ENCODE assay signal across 9 mouse cellular contexts in genomic region chrX:158921424-158921823, GRCm38 (mm10).
A peak's percentile ranks its signal among the peaks of the same experiment; 100 is the strongest.
DNase-seq lines count a peak whose midpoint lies in the region; ATAC-seq and TF ChIP-seq lines count a peak whose summit lies in the region.
"Had no signal": no experiment of that assay in that cellular context is flagged by ENCODE, and none has a peak within 500 bp of the region (broad histone marks: within the 10 kb centered on the region; RNA-seq: fewer than 3 reads in every experiment).

No protein-coding gene starts in this region.

- ATAC-seq in cerebellum, adult (ENCODE audit: insufficient number of reproducible peaks, low FRiP score, low TSS enrichment), result no peak
- ATAC-seq in lung, embryonic 14.5 days (ENCODE audit: insufficient read depth), result no peak
- ATAC-seq in embryonic facial prominence, embryonic 15.5 days (ENCODE audit: insufficient number of reproducible peaks, low FRiP score, low TSS enrichment, low read depth), result no peak
- ATAC-seq in heart, embryonic 12.5 days (ENCODE audit: insufficient number of reproducible peaks, low FRiP score), result no peak

- H3K9ac ChIP-seq in lung, embryonic 14.5 days, result no peak overlapping the region
- no peak overlapping the region for H3K9ac ChIP-seq in embryonic facial prominence, embryonic 15.5 days
- no peak overlapping the region for H3K9ac ChIP-seq in heart, embryonic 12.5 days
- H3K9ac ChIP-seq: heart, embryonic 13.5 days had no signal

- DNase-seq in cerebellum, adult 11-12 months, result peak; percentile 71
- peak; percentile 56 for DNase-seq in lung, embryonic 14.5 days
- no peak for DNase-seq in lung, postnatal 36 days
- DNase-seq in cerebellum, adult 18-20 months, result peak; percentile 63 to 64
- no peak for DNase-seq in kidney, adult 18-20 months

- H3K27me3 ChIP-seq in lung, embryonic 14.5 days (ENCODE audit: insufficient read depth, low read length), result peaks cover 8% of the 10 kb centered on the region; the same call in 1 of the 2 replicates
- peaks cover 6% of the 10 kb centered on the region; the same call in 1 of the 2 replicates for H3K27me3 ChIP-seq in embryonic facial prominence, embryonic 15.5 days
- 0 out of 2 replicates have a peak, but pooled peaks cover 2% of the 10 kb centered on the region for H3K27me3 ChIP-seq in heart, embryonic 12.5 days (replicated peaks)

- H3K9me3 ChIP-seq in lung, embryonic 14.5 days (ENCODE audit: low read depth, low read length), result no peaks in the 10 kb centered on the region
- H3K9me3 ChIP-seq in embryonic facial prominence, embryonic 15.5 days (replicated peaks), result no peaks in the 10 kb centered on the region
- H3K9me3 ChIP-seq in heart, embryonic 12.5 days (replicated peaks), result no peaks in the 10 kb centered on the region
- H3K9me3 ChIP-seq: heart, embryonic 13.5 days had no signal

- no peak overlapping the region for H3K4me3 ChIP-seq in lung, embryonic 14.5 days (ENCODE audit: low read depth, low read length)
- peak overlapping the region; percentile 25 for H3K4me3 ChIP-seq in embryonic facial prominence, embryonic 15.5 days (replicated peaks)
- H3K4me3 ChIP-seq in heart, embryonic 12.5 days, result no peak overlapping the region
- H3K4me3 ChIP-seq: heart, embryonic 13.5 days had no signal

- WGBS in lung, embryonic 14.5 days, result 37% methylated on average over 5 of the region's 5 CpGs
- WGBS in embryonic facial prominence, embryonic 15.5 days, result 27% methylated on average over 5 of the region's 5 CpGs
- WGBS in heart, embryonic 12.5 days, result 51% methylated on average over 5 of the region's 5 CpGs

- TF ChIP-seq CTCF in lung, embryonic 14.5 days (IDR thresholded peaks at IDR 0.05; ENCODE audit: low read depth), result no peak

- H3K27ac ChIP-seq in lung, embryonic 14.5 days (ENCODE audit: low read depth), result no peak overlapping the region
- H3K27ac ChIP-seq in embryonic facial prominence, embryonic 15.5 days (replicated peaks), result no peak overlapping the region
- H3K27ac ChIP-seq in heart, embryonic 12.5 days (ENCODE audit: poor library complexity, severe bottlenecking), result no peak overlapping the region
- H3K27ac ChIP-seq: heart, embryonic 13.5 days had no signal

- H3K4me1 ChIP-seq in lung, embryonic 14.5 days (ENCODE audit: insufficient read depth), result no peaks in the 10 kb centered on the region
- no peaks in the 10 kb centered on the region for H3K4me1 ChIP-seq in embryonic facial prominence, embryonic 15.5 days
- no peaks in the 10 kb centered on the region for H3K4me1 ChIP-seq in heart, embryonic 12.5 days (replicated peaks)

- no peaks in the 10 kb centered on the region for H3K36me3 ChIP-seq in lung, embryonic 14.5 days (ENCODE audit: insufficient read depth)
- no peaks in the 10 kb centered on the region for H3K36me3 ChIP-seq in embryonic facial prominence, embryonic 15.5 days
- no peaks in the 10 kb centered on the region for H3K36me3 ChIP-seq in heart, embryonic 12.5 days
- H3K36me3 ChIP-seq: heart, embryonic 13.5 days had no signal

- peak overlapping the region; percentile 37; the same call in 1 of the 2 replicates for H3K4me2 ChIP-seq in lung, embryonic 14.5 days
- peak overlapping the region; percentile 39 for H3K4me2 ChIP-seq in embryonic facial prominence, embryonic 15.5 days (replicated peaks)
- H3K4me2 ChIP-seq in heart, embryonic 12.5 days, result no peak overlapping the region

Comparison
In these comparisons a context has a peak if more than half of its experiments do, and no peak if none do; other contexts are left out.
1. DNase-seq: peak in cerebellum, adult 11-12 months (single experiment), lung, embryonic 14.5 days (single experiment) and cerebellum, adult 18-20 months (2 of 2); none in lung, postnatal 36 days (single experiment) and kidney, adult 18-20 months (single experiment).